22 mouse cellular contexts compared by ENCODE assay signal in the genomic region with DNA sequence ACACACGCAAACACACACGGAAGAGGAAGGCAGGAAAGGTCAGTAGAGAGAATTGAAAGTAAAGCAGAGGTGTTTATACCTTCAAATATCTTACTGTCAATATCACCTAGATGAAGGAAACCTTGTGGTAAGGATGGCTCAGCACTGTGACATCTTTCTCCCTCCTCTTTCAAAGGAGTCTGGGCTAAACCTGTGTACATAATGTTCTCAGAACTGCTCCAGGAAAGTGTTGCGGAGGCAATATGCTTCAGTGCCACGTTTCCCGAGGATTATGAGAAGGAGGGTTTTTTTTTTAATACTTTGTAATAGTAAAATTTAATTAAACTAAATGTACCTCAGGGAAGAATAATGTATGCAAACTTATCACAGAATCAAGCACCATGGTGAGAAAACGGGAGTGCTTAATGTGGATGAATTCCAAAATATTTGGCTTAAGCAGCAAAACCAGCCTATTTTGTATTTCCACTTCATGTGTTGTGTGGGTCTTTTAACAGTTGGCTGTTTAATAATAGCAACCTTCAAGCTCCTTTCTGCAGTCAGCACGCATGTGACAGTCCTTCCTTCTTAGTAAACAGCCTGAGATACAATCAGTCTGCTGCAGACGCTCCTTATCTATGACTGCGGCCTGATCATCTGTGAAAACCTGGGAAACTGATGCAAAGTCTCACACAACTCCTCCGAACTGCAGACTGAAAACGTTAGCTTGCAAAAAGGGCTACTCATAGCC.
A peak's percentile ranks its signal among the peaks of the same experiment; 100 is the strongest.
DNase-seq lines count a peak whose midpoint lies in the region; ATAC-seq lines count a peak whose summit lies in the region.
"Had no signal": no experiment of that assay in that cellular context is flagged by ENCODE, and none has a peak within 500 bp of the region (broad histone marks: within the 10 kb centered on the region; RNA-seq: fewer than 3 reads in every experiment).

No protein-coding gene starts in this region.

- peak; percentile 93 for ATAC-seq in frontal cortex, adult (ENCODE audit: low TSS enrichment)
- no peak for ATAC-seq in heart, embryonic 11.5 days (replicated peaks; ENCODE audit: insufficient number of reproducible peaks, low FRiP score, low TSS enrichment)
- ATAC-seq: liver, postnatal 0 days had no signal

- H3K4me2 ChIP-seq in heart, embryonic 11.5 days, result no peak overlapping the region
- H3K4me2 ChIP-seq: forebrain, embryonic 12.5 days; heart, embryonic 12.5 days; hindbrain, embryonic 14.5 days; midbrain, embryonic 12.5 days; stomach, embryonic 15.5 days had no signal

- no peak for DNase-seq in frontal cortex, postnatal 10 days (ENCODE audit: low spot score in 2 of 2)
- DNase-seq in right cerebral cortex, adult 18-20 months, result peak; percentile 15
- DNase-seq in right cerebral cortex, postnatal 4 days, result no peak
- peak; percentile 22 to 23 for DNase-seq in left cerebral cortex, postnatal 14 days (ENCODE audit: low spot score in 2 of 2)
- DNase-seq in embryo, embryonic 10.5 days (ENCODE audit: low spot score), result no peak
- DNase-seq: adrenal gland, postnatal 36 days; cerebellum, adult 18-20 months; kidney, adult 9 months; kidney, postnatal 36 days; liver, postnatal 0 days; lung, postnatal 10 days; retina, postnatal 1 day; thymus, adult 2 months had no signal

- H3K36me3 ChIP-seq in heart, embryonic 11.5 days (ENCODE audit: control insufficient read depth, insufficient read depth, low read length), result no peaks in the 10 kb centered on the region
- H3K36me3 ChIP-seq: embryonic facial prominence, embryonic 10.5 days; forebrain, embryonic 12.5 days; heart, embryonic 12.5 days; limb, embryonic 10.5 days; midbrain, embryonic 12.5 days; stomach, embryonic 15.5 days had no signal

- WGBS in heart, embryonic 11.5 days (ENCODE audit: insufficient replicate concordance), result 62% methylated on average over 11 of the region's 11 CpGs

- H3K9me3 ChIP-seq in heart, embryonic 11.5 days (replicated peaks; ENCODE audit: control insufficient read depth, low read length), result no peaks in the 10 kb centered on the region
- H3K9me3 ChIP-seq: embryonic facial prominence, embryonic 10.5 days; forebrain, embryonic 12.5 days; heart, embryonic 12.5 days; limb, embryonic 10.5 days; midbrain, embryonic 12.5 days; stomach, embryonic 15.5 days had no signal

- intact Hi-C loops in left cerebral cortex, postnatal 14 days (cut with DNase I), result no loop called here

- no peaks in the 10 kb centered on the region for H3K4me1 ChIP-seq in heart, embryonic 11.5 days (ENCODE audit: control insufficient read depth, insufficient read depth, low read length)
- H3K4me1 ChIP-seq: embryonic facial prominence, embryonic 10.5 days; forebrain, embryonic 12.5 days; heart, embryonic 12.5 days; limb, embryonic 10.5 days; midbrain, embryonic 12.5 days; stomach, embryonic 15.5 days had no signal

- H3K9ac ChIP-seq in heart, embryonic 11.5 days (ENCODE audit: low read depth, low read length), result no peak overlapping the region
- H3K9ac ChIP-seq: forebrain, embryonic 12.5 days; heart, embryonic 12.5 days; hindbrain, embryonic 14.5 days; liver, postnatal 0 days; midbrain, embryonic 12.5 days; stomach, embryonic 15.5 days had no signal

- H3K27ac ChIP-seq in heart, embryonic 11.5 days (ENCODE audit: low read depth, low read length), result no peak overlapping the region
- H3K27ac ChIP-seq: embryonic facial prominence, embryonic 10.5 days; forebrain, embryonic 12.5 days; hindbrain, embryonic 14.5 days; limb, embryonic 10.5 days; midbrain, embryonic 12.5 days; stomach, embryonic 15.5 days had no signal

- no peak overlapping the region for H3K4me3 ChIP-seq in heart, embryonic 11.5 days (ENCODE audit: low read depth, low read length)
- H3K4me3 ChIP-seq: embryonic facial prominence, embryonic 10.5 days; forebrain, embryonic 12.5 days; heart, embryonic 12.5 days; limb, embryonic 10.5 days; midbrain, embryonic 12.5 days; stomach, embryonic 15.5 days had no signal

- H3K27me3 ChIP-seq in heart, embryonic 11.5 days (ENCODE audit: control insufficient read depth, insufficient read depth, low read length), result no peaks in the 10 kb centered on the region
- H3K27me3 ChIP-seq: forebrain, embryonic 12.5 days; heart, embryonic 12.5 days; midbrain, embryonic 12.5 days; stomach, embryonic 15.5 days had no signal

Comparison
In these comparisons a context has a peak if more than half of its experiments do, and no peak if none do; other contexts are left out.
1. DNase-seq: peak in right cerebral cortex, adult 18-20 months (single experiment) and left cerebral cortex, postnatal 14 days (2 of 2); none in frontal cortex, postnatal 10 days (0 of 2), right cerebral cortex, postnatal 4 days (single experiment) and embryo, embryonic 10.5 days (single experiment).